Mouse (Mus musculus): ENCODE measurements around the gene Cx3cr1.

Cx3cr1 gene

DNA sequence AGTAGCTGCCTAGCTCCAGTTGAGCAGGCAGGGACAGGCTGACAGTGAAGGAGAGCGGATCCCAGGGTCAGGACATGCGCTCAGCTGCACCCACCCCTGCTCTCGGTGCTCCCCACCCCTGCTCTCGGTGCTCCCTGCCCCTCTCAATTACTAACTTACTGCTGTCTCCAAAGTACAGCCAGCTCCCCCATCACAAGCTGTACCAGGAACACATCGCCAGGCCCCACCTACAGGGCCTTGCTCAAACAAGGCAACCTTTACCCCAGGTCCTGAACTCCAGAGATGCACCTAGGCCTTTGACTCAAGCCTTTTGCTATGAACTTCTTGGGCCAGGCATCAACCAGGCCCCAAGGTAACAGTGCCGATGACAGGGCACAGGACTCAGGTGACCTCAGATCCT, 136.0 kb downstream of the Cx3cr1 start:
- peak; percentile 31 to 51 for DNase-seq

DNA sequence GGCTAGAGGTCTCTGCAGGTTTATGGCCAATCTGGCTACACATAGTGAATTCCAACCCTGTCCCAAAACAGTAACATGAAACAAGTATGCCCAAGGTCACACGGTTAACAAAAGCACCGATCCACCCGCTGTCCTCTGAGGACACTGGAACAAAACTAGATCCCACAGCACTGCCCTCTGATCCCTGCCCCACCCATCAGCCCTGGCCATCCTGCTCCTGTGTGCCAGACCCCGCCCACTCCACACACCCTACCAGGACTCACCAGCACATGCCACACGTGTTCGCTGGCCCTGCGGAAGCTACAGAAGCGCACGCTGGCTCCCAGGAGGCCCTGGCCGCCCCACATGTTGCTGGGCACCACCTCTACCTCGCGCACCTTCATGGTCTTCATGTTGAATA, 137.3 kb downstream of the Cx3cr1 start:
- peak; percentile 68 to 83 for DNase-seq

DNA sequence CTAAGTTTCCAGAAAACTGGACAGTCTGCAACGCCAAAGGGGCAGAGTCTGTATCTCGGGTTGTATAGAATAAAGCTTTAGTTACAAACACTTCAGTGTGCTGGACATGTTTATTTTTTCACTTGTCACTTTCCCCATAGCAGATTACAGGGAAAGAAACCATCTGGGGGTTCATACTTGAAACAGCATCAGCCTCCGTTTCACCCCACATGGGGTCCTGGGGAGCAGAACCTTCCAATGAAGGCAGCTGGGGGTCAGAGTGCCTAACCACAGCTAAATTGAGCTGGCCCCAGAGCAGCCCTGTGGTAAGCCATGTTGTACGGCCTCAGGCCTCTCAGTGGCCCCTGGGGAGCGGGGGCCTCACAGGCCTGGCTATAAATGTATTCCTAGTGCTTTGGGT, 143.2 kb downstream of the Cx3cr1 start:
- peak in 1 of 2 experiments; percentile 12 for DNase-seq

DNA sequence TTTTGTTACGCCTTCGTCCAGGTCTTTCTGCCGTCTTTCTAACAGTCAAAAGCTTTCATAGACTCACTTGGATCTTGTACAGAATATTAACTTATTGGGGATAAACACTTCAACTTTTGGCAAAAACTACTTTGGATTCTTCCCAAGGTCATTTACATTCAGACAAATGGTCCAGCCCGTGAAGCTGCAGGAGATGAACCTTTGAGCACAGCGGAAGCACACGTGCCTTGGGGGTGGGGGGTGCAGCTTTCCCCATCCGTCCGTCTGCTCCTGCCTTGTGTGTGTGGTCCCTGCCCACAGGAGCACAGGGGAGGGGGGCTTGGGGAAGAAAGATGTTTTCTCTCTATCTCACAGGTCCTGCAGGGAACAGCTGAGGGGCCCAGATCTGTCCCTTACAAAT, 143.9 kb downstream of the Cx3cr1 start:
- DNase-seq: peak in 1 of 2 experiments; percentile 48

DNA sequence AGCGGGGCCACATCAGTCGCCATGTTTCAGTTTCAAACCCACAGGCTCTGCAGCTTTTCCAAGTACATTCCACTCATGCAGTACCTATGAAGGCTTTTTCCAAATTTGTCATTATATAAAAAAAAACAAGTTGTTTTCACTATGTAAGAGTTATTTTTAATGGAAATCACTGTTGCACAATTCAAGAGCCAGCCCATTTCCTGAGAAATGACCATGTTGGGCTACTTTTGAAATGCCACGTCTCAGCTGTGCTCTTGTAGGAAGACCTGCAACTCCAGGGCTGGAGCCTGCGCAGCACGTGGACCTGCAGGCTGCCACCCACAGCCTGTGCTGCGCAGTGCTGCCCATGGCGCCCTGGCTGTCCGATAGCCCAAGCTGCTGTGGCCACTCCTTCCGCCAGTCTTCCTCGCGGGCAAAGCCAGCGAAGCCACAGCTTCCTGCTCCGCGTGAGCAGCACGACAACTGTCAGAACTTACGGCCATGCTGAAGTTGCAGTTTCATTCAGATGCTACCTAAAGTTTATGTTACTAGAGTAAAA, 144.5 kb downstream of the Cx3cr1 start:
- DNase-seq: peak in 1 of 2 experiments; percentile 35

DNA sequence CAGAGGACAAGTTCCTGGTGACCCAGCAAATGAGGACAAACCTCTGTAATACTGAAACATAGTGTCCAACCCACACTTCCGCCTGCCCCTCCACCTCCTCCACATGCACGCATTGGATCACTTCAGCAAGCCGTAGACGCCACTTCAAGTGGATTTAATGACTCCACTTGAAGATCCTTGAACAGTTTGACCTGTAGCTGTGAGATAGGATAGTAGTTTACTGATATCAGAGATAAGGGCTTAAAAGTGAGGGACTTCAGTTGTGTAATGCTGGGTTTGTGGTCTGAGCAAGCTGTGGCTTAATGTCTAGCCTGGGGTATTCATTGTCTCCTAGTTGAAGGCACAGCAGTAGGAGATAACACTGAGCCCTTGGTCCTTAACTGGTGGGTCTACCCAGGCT, 146.2 kb downstream of the Cx3cr1 start:
- DNase-seq: no peak

DNA sequence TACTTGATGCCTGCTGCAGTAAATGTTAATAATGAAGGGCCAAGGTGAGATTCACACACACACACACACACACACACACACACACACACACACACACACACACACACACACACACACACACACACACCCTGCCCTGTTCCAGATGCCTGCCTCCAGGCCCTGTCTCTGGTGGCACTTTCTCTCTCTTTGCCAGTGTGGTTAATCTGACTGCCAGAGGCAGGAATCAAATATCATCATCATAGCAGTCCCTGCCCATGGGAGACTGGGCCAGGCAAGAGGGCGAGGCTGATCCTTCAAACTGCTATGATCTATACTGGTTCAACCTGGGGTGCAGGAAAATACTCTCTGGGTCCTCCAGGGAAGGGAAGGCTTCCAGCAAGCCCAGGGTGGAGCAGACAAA, 149.8 kb downstream of the Cx3cr1 start:
- no peak for DNase-seq

DNA sequence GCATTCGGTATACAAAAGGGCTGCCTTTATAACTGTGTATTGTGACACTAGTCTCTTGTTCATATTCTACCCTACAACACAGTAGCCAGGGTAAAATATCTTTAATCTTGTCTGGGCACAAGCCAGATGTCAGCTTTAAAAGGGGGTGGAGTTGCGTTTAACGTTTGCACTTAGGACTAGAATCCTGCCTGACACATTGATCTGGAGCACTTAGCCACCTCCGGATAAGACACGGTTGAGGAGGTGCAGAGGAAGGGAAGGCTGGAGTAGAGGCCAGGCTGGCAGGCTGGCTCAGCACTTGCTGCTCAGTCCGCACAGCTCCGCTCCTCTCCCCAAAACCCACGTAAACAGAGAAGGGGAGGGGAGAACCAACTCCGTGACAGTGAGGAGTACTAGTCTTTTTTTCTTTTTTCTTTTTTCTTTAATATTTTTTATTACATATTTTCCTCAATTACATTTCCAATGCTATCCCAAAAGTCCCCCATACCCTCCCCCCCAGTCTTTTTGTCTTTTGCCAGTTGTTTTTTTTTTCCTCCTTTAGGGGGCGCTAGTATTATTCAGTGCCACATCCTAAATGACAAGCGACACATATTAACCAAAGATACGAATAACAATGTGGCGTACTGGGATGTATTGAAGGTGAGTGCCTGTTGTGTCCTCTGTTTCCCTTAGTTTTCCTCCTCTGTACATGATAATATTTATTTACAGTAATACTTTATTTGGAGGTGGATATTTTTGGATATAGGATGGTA, 156.4 kb downstream of the Cx3cr1 start:
- no peak for DNase-seq

DNA sequence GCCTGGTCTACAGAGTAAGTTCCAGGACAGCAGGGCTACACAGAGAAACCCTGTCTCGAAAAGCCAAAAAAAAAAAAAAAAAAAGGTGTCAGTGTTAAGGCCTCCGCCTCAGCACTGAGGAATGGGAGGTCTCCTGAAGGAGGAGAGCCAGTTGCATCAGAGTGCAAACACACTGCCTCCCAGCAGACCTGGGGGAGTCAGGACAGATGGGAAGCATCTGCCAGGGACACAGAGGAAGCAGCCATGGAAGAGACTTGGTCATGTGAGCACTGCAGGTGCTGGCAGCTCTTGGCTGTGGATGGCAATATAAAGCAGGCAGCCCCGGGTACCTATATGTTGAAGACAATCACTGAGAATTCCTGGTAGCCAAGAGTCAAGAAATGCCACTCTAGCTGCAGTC, 159.7 kb downstream of the Cx3cr1 start:
- DNase-seq: no peak

DNA sequence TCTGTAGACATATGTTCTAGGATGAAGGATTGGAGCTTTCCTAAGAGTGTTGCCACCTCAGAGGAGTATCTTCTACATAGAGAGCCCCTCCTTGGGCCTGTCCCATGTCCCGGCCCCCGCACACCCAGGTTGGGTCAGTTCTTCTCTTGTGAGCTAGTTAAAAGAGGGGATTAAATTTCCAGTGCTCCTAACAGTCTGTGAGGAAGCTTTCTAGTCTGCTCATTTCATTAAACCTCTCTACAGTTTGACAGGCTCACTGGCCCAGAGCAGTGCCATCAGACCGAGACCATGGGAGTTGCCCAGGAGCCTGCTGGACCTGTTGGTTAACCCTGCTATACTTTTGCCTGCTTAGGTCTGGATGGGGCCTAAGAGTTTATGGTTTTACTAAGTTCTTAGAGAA, 161.0 kb downstream of the Cx3cr1 start:
- no peak for DNase-seq

DNA sequence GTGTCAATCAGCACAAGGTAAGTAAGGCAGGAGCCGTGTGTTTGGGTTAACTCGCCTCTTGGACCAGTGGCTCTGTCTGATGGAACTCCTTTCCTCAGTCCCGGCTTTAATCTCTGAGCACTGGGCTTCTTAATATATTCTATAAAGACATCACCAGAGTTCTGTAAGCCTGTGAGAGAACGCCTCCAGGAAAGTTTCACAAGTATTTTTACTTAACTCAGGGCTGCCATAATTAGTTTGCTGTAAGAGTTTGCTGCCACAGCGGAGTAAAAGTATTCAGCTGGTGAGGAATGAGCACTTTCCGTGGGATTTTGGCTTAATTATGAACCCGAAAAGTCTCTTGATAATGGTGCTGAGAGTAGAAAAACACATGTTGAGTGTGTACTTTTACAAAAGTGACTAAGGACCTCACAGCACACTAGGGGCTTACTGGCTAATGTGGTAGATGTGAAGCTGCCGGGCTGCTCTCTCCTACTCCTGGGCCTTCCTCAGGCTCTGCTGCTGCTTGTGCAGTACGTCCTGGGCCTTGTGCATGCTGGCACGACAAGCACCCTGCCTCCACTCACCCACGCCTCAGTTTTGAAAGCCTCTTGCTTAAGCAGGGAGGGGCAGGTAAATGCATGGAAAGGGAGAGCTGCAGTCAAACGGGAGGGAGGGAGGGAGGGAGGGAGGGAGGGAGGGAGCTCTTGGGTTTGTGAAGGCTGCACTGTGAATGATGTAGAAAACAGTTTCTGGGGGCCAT, 167.1 kb downstream of the Cx3cr1 start:
- no peak for DNase-seq

DNA sequence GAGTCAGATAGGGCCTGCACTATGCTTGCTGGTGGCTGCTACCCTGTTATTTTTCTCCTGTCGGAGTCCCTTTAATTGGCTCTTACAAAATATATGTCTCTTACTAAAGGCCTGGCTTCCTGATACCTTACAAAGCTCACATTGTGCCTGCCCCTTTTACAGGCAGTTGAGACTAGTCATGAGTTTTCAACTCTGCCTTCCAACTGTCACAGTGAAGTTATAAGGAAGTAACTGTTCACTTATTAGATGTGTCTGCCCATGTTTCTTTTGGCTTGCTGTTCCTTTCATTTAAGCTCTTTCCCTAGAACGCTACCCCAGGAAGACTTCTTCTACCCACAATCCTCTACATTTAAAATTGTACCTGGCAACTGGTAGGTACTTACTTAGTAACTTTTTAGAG, 170.2 kb downstream of the Cx3cr1 start:
- no peak for DNase-seq

DNA sequence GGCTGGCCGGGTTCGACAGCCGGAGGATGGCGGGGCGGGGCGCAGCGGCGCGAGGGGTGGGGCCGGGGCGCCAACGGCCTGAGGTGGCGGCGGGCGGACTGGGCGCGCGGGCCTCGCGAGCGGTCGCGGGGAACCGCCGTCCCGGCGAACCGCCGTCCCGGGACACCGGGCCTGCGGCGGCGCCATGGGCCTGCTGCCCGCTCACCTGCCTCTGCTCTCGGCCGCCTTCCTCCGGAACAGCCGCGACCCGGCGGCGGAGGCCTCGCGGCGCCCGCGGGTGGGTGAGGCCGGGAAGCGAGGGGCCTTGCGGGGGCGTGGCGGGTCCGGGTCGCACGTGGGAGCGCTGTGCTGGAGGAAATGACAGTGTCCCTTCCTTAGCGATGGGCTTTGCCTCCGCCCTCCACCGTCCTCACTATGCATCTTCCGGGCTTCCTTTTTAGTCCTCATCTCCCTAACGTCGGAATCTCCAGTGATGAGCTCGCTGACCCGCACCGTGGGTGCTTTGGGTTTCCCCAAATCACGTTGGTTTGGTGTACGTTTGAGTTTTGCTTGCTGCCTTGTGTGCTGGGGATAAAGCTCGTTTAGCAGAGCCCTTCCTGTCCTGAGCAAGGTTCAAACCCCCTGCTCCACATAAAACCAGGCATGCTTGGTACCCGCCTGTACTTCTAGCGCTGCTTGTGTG, 174.5 kb downstream of the Cx3cr1 start:
- peak; percentile 45 to 67 for DNase-seq

DNA sequence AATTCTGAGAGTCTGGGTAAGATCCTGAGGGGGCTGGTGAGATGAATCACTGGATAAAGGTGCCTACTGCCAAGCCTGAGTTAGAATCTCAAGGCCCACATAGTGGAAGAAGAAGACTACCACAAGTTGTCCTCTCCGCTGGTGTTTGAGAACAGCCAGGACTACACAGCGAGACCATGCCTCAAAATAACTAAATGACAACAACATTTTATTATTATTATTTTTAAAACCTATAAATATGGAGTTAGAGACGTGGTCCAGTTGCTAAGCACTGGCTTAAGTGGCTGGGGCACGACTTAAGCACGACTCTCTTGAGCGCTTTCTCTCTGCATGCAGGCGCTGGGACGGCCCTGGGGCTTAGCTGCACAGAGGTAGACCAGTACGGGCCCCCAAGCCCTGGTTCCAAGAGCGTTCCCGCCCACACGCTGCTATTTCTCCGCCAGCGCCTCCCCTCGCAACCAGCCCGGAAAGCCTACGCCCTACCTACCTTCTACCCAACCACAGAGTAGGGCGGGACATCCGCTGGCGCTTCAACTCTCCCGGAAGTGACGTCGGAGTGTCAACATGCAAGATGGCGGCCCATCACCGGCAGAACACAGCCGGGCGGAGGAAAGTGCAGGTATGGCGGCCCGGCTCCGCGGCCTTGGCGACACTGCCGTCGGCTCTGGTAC, 175.2 kb downstream of the Cx3cr1 start, which contains the start of gene Wdr48:
TSS of gene Wdr48 (plus strand) at position 540 of the 671 bp plus-strand sequence.
- peak; percentile 98 to 99 for DNase-seq

DNA sequence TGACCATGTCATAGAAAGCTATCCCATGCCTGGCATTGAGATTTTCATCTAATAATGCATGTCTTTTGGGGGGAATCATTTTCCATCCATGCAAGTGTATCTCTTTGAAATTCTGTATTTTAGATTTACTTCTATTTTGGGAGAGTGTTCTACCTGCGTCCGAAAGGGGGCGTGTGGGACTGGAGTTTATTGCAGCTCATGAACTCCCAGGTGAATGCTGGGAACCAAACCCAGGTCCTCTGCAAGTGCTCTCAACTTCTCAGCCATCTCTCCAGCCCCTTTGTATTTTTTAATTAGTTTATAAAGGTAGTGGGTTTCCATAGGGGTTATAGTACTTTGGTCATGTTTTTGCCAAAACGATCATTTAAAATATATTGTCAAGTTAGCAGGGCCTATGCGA, 175.8 kb downstream of the Cx3cr1 start:
- DNase-seq: no peak

DNA sequence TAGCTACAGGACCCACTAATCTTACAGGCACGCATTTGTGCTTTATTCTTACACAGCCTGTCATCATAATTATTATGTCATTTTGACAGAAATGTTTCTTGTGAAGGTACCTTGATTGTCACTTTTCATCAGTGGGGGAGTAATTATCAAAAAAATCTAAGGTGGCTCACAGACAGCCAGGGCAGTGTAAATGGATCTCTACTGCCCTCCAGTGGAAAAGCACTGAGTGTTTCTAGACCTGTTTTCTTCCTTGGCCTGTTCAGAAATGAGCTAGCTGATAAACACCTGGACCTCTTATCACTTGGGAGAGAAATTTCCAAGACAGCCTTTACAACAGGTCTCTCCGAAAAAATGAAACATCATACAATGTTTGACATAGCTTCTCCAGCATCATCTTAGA, 179.0 kb downstream of the Cx3cr1 start:
- DNase-seq: peak; percentile 21 to 53

DNA sequence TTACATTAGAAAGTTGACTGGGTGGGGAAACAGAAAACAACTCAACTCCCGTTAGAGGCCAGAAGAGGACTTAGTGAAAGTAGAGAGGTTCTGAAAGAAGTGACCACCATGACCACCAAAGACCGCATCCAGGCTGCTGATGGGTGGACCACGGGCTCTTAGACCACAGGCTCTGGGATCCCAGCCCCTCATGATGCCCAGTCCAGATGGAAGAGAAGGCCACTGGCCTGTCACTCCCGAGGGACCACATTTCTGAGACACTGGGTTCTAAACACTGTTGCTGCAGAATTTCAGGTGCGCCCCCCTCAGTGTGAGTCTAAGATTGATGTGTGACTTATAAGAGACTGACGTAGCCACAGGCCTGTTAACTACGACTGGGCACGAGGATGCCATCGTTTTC, 180.2 kb downstream of the Cx3cr1 start:
- no peak for DNase-seq

DNA sequence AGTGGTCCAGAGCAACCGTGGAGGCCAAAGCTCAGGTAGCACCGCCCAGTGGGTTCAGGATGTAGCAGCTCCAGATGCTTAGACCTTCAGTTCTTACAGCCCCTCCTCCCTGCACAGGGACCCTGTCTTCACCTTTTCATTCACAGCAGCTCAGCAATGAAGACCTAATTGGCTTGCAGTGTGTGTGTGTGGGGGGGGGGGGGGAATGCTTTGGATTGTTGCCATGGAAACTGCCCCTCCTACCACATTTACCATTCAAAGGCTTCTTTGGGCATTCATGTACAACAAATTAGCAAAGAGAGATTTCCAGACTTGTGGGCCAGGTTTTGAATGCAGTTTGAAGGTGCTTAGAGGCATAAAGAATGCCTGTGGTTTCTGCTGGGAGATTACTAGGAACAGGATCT, 180.8 kb downstream of the Cx3cr1 start:
- no peak for DNase-seq

DNA sequence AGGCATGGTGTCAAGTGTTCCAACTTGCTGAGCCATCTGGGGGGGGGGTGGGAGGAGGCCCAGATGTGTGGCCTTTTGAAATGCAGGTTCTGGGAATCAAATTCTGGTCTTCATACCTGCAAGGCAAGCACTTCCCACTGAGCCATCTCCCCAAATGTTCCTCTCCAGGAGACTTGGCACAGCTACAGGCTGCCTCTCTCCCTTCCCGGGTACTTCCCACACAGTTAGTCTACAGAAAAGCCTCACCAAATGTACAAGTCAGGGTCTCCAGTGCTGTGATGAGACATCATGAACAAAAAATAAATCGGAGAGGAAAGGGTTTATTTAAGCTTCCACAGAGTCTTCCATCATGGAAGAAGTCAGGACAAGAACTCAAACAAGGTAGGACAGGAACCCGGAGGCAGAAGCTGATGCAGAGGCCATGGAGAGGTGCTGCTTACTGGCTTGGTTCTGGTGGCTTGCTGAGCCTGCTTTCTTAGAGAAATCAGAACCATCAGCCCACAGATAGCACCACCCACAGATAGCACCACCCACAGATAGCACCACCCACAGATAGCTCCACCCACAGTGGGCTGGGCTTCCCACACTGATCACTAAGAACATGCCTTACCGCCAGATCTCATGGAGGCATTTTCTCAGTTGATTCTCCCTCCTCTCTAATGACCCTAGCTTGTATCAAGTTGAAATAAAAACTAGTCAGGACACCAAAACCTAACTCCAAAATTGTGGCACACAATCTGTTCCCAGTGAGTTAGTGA, 182.4 kb downstream of the Cx3cr1 start:
- peak in 1 of 2 experiments; percentile 24 for DNase-seq

DNA sequence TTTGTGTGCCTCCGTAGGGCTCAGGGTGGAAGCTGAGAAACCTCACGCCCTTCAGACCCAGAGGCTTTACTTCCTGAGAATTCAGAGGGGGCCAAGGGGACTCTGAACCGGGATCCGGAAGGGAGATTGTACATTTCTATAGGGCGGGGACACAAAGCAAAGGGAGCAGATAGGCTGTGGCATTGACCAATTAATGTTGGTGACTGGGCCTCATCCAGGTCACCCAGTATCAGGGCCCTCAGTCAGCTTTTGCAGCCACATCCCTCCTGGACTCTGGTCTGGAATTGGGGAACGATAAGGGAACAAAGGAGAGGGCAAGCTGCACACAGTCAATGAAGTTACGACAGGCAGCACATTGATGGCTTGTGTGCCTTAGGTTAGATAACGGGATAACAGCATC, 215.5 kb downstream of the Cx3cr1 start:
- DNase-seq: no peak

DNA sequence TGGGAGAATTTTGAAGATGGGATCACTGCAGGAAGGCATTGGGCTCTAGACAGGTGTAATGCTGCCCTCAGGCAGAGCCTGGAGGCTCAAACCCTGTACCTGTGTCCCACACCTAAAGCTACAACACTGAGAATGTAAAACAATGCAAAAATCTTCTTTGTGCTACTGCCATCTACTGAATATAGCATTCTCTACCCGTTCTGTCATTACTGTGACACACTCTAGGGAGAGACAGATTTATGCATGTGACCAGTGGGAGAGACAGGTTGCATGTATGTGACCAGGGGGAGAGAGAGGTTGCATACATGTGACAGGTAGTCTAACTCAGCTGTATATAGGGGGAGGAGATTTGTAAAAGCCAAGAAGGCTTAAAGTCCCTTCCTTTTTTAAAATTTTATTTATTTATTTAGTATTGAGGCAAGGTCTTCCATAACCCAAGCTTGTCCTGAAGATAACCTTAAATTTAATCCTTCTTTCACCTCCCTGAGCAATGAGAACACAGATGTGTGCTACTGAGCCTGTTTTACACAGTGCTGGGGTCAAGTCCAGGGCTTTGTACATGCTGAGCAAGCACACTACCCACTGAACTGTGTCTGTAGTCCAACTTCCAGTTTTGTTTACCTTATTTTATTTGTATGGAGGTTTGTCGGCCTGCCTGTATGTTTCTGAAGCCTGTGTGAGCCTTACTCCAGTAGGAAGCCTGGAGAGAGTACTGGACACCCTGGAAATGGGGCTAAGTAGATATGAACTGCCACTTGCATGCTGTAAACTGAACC, 216.4 kb downstream of the Cx3cr1 start:
- peak; percentile 30 to 42 for DNase-seq

Measured in kidney, postnatal 36 days (tissue).